Mouse (Mus musculus) left cerebral cortex, postnatal 10 days (tissue): ENCODE data around the gene Gm21970. TPM values are rescaled to one million over a fixed set of nuclear protein-coding genes. Genes with fewer than 3 reads are reported as not detected.
"Not testable (repeated sequence)": the region's sequence is repeated elsewhere in the genome, so short reads cannot be mapped to it uniquely, and the experiment has no call there.

Source experiments
- DNase-seq, 2 experiments: peaks; one replicate each; pipeline ENCODE4 v3.0.0; 2021 to 2022; ENCODE audit warnings: low spot score in 2 of 2, mixed read lengths in 1 of 2; ENCODE audit errors: extremely low spot score in 1 of 2
- intact Hi-C: fragments of 180-260 bp; cut with DNase I; formaldehyde crosslinking; loops from one replicate; pipeline ENCODE4 v1.15.1; 2025
- total RNA-seq, 2 experiments: library from RNA; stranded (reverse); gene quantifications; 2 replicates each; pipeline ENCODE4 v1.2.3; 2021

Gene Gm21970
- total RNA-seq, 2 experiments from 2014 or later = not detected

GRCm38 (mm10) chr16:91425816-91426215 lies 34.3 kb downstream of the Gm21970 start:
- no peak for DNase-seq
- intact Hi-C loops = no loop called here

GRCm38 (mm10) chr16:91426586-91426985 lies 35.1 kb downstream of the Gm21970 start:
- DNase-seq = no peak
- intact Hi-C loops = no loop called here

GRCm38 (mm10) chr16:91427461-91427860 lies 35.9 kb downstream of the Gm21970 start:
- intact Hi-C loops = no loop called here
- DNase-seq = no peak

GRCm38 (mm10) chr16:91428259-91428865 lies 36.8 kb downstream of the Gm21970 start:
- intact Hi-C loops = no loop called here
- DNase-seq = no peak

- intact Hi-C loops = no loop called here
- DNase-seq = no peak
Measured at GRCm38 (mm10) chr16:91432720-91433328, 41.3 kb downstream of the Gm21970 start.

GRCm38 (mm10) chr16:91433329-91433933 lies 41.9 kb downstream of the Gm21970 start:
- DNase-seq = no peak
- intact Hi-C loops = no loop called here

- no peak for DNase-seq
- intact Hi-C loops = no loop called here
Measured at GRCm38 (mm10) chr16:91434119-91434518, 42.6 kb downstream of the Gm21970 start.

GRCm38 (mm10) chr16:91438081-91438480 lies 46.6 kb downstream of the Gm21970 start:
- intact Hi-C loops = no loop called here

GRCm38 (mm10) chr16:91438599-91438998 lies 47.1 kb downstream of the Gm21970 start:
- intact Hi-C loops, DNase-seq: not testable (repeated sequence)

More at GRCm38 (mm10) chr16:91438081-91438480, 46.6 kb downstream of the Gm21970 start:
- no peak for DNase-seq

- peak in 1 of 2 experiments; percentile 82 for DNase-seq
- intact Hi-C loops = no loop called here
Measured at GRCm38 (mm10) chr16:91441366-91441765, 49.8 kb downstream of the Gm21970 start.

GRCm38 (mm10) chr16:91441811-91442240 lies 50.3 kb downstream of the Gm21970 start:
- DNase-seq = no peak
- intact Hi-C loops = no loop called here

- intact Hi-C loops = no loop called here
Measured at GRCm38 (mm10) chr16:91442446-91442845, 50.9 kb downstream of the Gm21970 start.

GRCm38 (mm10) chr16:91443211-91443611 lies 51.7 kb downstream of the Gm21970 start:
- no peak for DNase-seq
- intact Hi-C loops = no loop called here

More at GRCm38 (mm10) chr16:91442446-91442845, 50.9 kb downstream of the Gm21970 start:
- DNase-seq = no peak

- intact Hi-C loops = no loop called here
- DNase-seq = no peak
Measured at GRCm38 (mm10) chr16:91444847-91445246, 53.3 kb downstream of the Gm21970 start.

- intact Hi-C loops = no loop called here
- no peak for DNase-seq
Measured at GRCm38 (mm10) chr16:91445566-91445965, 54.0 kb downstream of the Gm21970 start.

- intact Hi-C loops = no loop called here
- DNase-seq = no peak
Measured at GRCm38 (mm10) chr16:91446778-91447511, 55.4 kb downstream of the Gm21970 start.

GRCm38 (mm10) chr16:91447512-91447900 lies 56.0 kb downstream of the Gm21970 start:
- peak in 1 of 2 experiments; percentile 40 for DNase-seq
- intact Hi-C loops = no loop called here

GRCm38 (mm10) chr16:91448088-91448487 lies 56.6 kb downstream of the Gm21970 start:
- intact Hi-C loops = no loop called here
- DNase-seq = no peak

GRCm38 (mm10) chr16:91448895-91449294 lies 57.4 kb downstream of the Gm21970 start:
- intact Hi-C loops = no loop called here
- DNase-seq = no peak
